Mouse (Mus musculus): Measurements from ENCODE around the gene Sipa1l2. TPM values are rescaled to one million over a fixed set of nuclear protein-coding genes. Genes with fewer than 3 reads are reported as not detected.

Gene Sipa1l2
- 3.0 and 3.4 TPM in 2 replicates for polyA plus RNA-seq (2015; fragmentation: Nextera tagmentation; extraction: Ambion mirVana)

- peak; percentile 92 for DNase-seq (ENCODE audit: low spot score)
Observed at GRCm38 (mm10) chr8:125569533-125570365, at the start of gene Sipa1l2. Sipa1l2 (minus strand) TSS chr8:125569808.

DNA sequence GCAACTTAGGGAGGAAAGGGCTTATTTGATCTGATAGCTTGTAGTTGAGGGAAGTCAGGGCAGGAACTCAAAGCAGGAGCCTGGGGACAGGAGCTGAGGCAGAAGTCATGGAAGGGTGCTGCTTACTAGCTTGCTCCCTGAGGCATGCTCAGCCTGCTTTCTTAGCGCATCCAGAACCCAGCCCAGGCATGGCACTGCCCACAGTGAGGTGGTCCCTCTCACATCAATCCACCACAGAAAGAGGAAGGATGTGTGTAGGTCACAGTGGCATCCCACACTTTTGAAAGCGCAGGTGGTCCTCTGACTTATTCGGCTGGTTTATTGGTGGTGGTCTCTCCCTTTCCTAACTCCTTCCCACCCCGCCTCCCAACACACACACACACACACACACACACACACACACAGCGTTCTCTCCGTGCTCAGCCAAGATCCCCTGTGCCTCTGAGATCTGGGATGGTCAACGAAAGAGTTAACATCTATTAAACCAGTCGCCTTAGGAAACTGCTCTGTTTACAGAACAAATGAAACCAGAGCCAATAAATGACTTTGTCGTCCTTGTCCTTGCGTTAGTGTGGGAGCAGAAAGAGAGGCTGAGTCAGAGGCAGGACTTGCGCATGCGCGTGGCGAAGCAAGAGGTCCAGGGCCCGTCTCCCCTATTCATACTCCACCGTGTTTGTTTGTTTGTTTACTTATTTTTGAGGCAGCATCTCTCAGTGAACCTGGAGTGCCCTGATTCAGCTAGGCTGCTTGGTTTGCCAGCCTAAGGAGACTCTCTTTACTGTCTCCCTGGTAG lies 49.1 kb upstream of the Sipa1l2 start:
- DNase-seq (ENCODE audit: low spot score), result no peak

DNA sequence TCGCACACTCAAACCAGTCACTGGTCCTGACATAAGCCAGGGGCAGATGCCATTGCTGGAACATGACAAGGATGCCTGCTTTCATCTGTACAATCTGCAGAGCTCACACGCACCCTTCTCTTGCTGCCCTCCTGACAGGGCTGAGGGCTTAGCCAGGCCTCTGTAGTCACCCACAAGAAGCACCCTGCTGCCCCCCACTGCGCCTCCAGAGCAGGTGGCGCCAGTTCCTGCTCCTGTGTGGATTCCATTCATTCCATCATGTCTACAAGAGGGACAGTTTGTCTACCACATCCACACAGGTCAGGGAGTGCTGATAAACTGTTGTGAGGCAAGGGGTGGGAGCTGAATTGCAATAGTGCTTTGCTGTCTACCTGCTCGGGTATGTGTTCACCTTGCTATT lies 47.3 kb upstream of the Sipa1l2 start:
- DNase-seq (ENCODE audit: low spot score), result no peak

- DNase-seq (ENCODE audit: low spot score), result no peak
Observed at GRCm38 (mm10) chr8:125616039-125616438, 46.4 kb upstream of the Sipa1l2 start.

GRCm38 (mm10) chr8:125613552-125613951 lies 43.9 kb upstream of the Sipa1l2 start:
- no peak for DNase-seq (ENCODE audit: low spot score)

- DNase-seq (ENCODE audit: low spot score), result no peak
Observed at GRCm38 (mm10) chr8:125611799-125612560, 42.4 kb upstream of the Sipa1l2 start.

DNA sequence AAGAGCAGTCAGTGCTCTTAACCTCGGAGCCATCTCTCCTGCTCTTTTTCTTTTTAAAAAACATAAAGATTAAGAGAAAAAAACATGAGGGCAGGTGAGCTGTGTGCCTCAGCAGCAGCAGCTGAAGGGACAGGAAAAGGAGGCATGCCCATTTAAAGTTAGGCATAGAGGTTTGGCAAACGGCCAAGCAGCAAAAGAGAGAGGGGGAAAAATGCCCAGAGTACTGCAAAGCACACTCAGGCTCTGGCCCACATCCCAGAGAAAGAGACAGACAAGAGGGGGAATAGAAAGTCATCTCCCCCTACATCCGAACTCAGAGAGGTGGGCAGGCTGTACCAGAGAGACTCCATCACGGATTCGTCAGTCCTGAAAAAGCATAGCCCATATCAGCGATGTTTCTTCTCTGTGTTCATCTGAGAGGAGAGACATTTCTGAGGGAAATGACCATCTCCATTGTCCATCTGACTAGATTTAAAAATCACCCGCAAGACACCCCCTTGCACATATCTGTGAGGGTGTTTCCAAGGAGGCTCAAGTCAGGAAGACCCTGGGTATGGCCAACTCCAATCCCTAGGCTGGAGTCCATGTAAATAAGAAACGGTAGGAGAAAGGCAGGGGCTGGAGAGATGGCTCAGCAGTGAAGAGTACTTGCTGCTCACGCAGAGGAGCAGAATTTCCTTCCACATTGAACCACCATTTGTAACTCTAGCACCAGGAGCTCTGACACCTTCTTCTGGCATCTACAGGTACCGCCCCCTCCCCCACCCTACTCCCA lies 41.6 kb upstream of the Sipa1l2 start:
- DNase-seq (ENCODE audit: low spot score), result no peak

- DNase-seq (ENCODE audit: low spot score), result no peak
Observed at GRCm38 (mm10) chr8:125609737-125610136, 40.1 kb upstream of the Sipa1l2 start.

DNA sequence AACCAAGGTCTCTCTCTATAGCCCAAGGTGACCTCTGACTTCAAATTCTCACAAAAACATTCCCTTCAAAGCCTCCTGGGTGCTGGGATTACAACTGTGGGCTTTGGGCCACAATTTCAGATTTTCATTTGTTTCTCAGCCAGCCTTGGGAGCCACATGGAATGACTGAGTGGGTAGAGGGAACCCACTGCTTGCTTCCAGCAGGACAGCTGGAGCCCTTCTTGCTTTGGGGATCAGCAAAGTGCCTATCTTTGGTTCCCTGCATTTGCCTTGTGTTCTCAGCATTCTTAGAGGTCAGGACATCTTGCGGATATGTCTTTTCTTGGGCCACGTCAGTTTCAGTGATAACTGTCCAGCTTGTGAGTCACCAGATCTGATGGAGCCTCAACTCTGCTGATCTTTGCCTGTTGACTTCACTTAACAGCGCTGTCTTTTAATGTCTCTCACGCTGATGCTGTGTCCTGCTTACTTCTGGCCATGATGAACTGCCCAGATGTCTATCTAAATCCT lies 38.2 kb upstream of the Sipa1l2 start:
- DNase-seq (ENCODE audit: low spot score), result no peak

GRCm38 (mm10) chr8:125606937-125607336 lies 37.3 kb upstream of the Sipa1l2 start:
- no peak for DNase-seq (ENCODE audit: low spot score)

DNA sequence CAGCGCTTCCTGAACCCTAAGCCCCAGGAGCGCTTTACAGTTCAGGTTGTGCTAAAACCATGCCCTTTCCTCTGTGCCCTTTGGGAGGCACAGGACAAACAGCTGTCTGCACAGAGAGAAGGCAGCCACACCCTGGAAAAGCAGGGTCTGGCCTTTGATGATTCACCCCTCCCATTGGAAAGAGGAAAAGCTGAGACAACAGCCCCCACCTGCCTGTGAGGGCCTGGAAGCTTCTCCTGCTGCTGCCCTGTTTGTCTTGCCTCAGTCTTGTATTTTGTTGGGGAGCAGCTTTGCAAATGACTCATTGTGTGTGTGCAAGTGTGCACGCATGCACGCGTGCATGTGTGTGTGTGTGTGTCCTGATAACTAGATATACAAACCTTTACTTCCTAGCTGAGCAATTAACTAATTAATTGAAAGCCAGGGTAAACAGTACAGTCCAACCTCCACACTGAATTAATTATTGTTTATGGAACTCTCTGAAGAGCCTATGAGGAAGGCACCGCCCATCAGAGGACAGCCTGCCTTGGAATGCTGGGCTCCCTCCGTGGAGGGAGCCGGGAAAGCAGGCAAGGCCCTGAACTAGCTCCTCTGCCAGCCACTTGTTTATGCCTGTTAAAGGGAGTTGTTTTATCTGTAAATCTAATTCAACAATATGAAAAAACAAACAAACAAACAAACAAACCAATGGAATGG lies 35.4 kb upstream of the Sipa1l2 start:
- DNase-seq (ENCODE audit: low spot score), result no peak

DNA sequence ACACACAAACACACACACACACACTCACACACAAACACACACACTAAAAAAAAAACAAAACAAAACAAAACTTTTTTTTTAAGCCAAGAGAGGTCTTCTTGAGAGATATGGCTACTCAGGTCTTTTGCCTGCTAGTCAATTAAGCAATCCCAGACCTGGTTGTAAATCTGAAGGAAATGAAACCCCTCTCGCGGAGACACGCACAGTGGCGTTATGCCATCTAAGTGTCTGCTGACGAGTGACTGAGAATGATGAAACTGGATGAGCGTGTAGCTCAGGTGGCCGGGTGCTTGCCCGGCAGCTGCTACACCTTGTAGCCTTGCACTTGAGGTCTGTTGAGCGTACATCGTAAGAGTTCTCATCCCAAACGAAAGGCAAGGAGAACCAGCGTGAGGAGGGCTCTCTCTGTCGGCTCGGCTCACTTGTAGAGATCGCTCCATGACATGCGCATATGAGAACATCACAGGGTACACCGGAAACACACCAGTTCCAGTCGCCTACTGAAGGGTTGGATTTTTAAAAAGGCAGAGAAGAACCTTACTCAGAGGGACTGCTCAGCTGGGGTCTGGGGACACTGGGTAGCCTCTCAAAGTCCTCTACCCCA lies 34.7 kb upstream of the Sipa1l2 start:
- no peak for DNase-seq (ENCODE audit: low spot score)

- no peak for DNase-seq (ENCODE audit: low spot score)
Observed at GRCm38 (mm10) chr8:125603312-125603840, 33.8 kb upstream of the Sipa1l2 start.

- no peak for DNase-seq (ENCODE audit: low spot score)
Observed at GRCm38 (mm10) chr8:125600033-125600686, 30.6 kb upstream of the Sipa1l2 start.

- DNase-seq (ENCODE audit: low spot score), result no peak
Observed at GRCm38 (mm10) chr8:125595571-125596508, 26.2 kb upstream of the Sipa1l2 start.

- no peak for DNase-seq (ENCODE audit: low spot score)
Observed at GRCm38 (mm10) chr8:125590363-125590762, 20.8 kb upstream of the Sipa1l2 start.

GRCm38 (mm10) chr8:125586587-125586986 lies 17.0 kb upstream of the Sipa1l2 start:
- DNase-seq (ENCODE audit: low spot score), result no peak

- no peak for DNase-seq (ENCODE audit: low spot score)
Observed at GRCm38 (mm10) chr8:125584276-125584675, 14.7 kb upstream of the Sipa1l2 start.

Data from thymus, postnatal 0 days (tissue).